Mouse (Mus musculus): ENCODE data around the gene Nenf. TPM values are rescaled to one million over a fixed set of nuclear protein-coding genes. Genes with fewer than 3 reads are reported as not detected.

The Nenf gene
- polyA plus RNA-seq, 1 experiment from 2014 or later: 138 TPM

GRCm38 (mm10) chr1:191275527-191275926, 42.5 kb downstream of the Nenf start:
- Histone ChIP-seq H3K4me3 (ENCODE audit: low read depth, low read length) (no peak overlapping the region), H3K27me3 (replicated peaks; ENCODE audit: control insufficient read depth, insufficient read depth, low read length) (no peaks in the 10 kb centered on the region), H3K36me3 (ENCODE audit: control insufficient read depth, insufficient read depth, low read length) (no peaks in the 10 kb centered on the region), H3K9ac (ENCODE audit: low read depth, low read length) (no peak overlapping the region), H3K27ac (replicated peaks; ENCODE audit: low read depth, low read length) (no peak overlapping the region), H3K4me2 (ENCODE audit: low read depth, low read length) (no peak overlapping the region; the same call in 1 of the 2 replicates), H3K4me1 (ENCODE audit: control insufficient read depth, insufficient read depth, low read length) (no peaks in the 10 kb centered on the region), H3K9me3 (ENCODE audit: control insufficient read depth, low read length) (no peaks in the 10 kb centered on the region)
- 3% methylated on average over 12 of the region's 12 CpGs for WGBS
- peak; percentile 53 for DNase-seq (ENCODE audit: low spot score)
- peak; percentile 69 for ATAC-seq (ENCODE audit: low read depth)

GRCm38 (mm10) chr1:191272660-191273059, 45.3 kb downstream of the Nenf start:
- Histone ChIP-seq H3K4me3 (ENCODE audit: low read depth, low read length) (no peak overlapping the region), H3K27me3 (replicated peaks; ENCODE audit: control insufficient read depth, insufficient read depth, low read length) (no peaks in the 10 kb centered on the region), H3K36me3 (ENCODE audit: control insufficient read depth, insufficient read depth, low read length) (no peaks in the 10 kb centered on the region), H3K9ac (ENCODE audit: low read depth, low read length) (no peak overlapping the region), H3K4me1 (ENCODE audit: control insufficient read depth, insufficient read depth, low read length) (0 out of 2 replicates have a peak, but pooled peaks cover 3% of the 10 kb centered on the region), H3K4me2 (ENCODE audit: low read depth, low read length) (no peak overlapping the region), H3K27ac (replicated peaks; ENCODE audit: low read depth, low read length) (no peak overlapping the region), H3K9me3 (ENCODE audit: control insufficient read depth, low read length) (no peaks in the 10 kb centered on the region)
- 78% methylated on average over 3 of the region's 3 CpGs for WGBS
- ATAC-seq (ENCODE audit: low read depth) (no peak), DNase-seq (ENCODE audit: low spot score) (no peak)

- no peak for ATAC-seq (ENCODE audit: low read depth)
- H3K9me3 ChIP-seq (ENCODE audit: control insufficient read depth, low read length): no peaks in the 10 kb centered on the region
- 0 out of 2 replicates have a peak, but pooled peaks cover 3% of the 10 kb centered on the region for H3K4me1 ChIP-seq (ENCODE audit: control insufficient read depth, insufficient read depth, low read length)
Observed at GRCm38 (mm10) chr1:191269648-191269952, 48.4 kb downstream of the Nenf start.

GRCm38 (mm10) chr1:191268797-191269647, 49.0 kb downstream of the Nenf start:
- Histone ChIP-seq H3K27ac (replicated peaks; ENCODE audit: low read depth, low read length) (no peak overlapping the region), H3K36me3 (ENCODE audit: control insufficient read depth, insufficient read depth, low read length) (no peaks in the 10 kb centered on the region), H3K4me3 (ENCODE audit: low read depth, low read length) (no peak overlapping the region), H3K4me1 (ENCODE audit: control insufficient read depth, insufficient read depth, low read length) (0 out of 2 replicates have a peak, but pooled peaks cover 3% of the 10 kb centered on the region), H3K4me2 (ENCODE audit: low read depth, low read length) (no peak overlapping the region), H3K9ac (ENCODE audit: low read depth, low read length) (no peak overlapping the region), H3K9me3 (ENCODE audit: control insufficient read depth, low read length) (no peaks in the 10 kb centered on the region), H3K27me3 (replicated peaks; ENCODE audit: control insufficient read depth, insufficient read depth, low read length) (no peaks in the 10 kb centered on the region)
- no peak for ATAC-seq (ENCODE audit: low read depth)
- DNase-seq (ENCODE audit: low spot score): no peak
- 79% methylated on average over 5 of the region's 5 CpGs for WGBS

More at GRCm38 (mm10) chr1:191269648-191269952, 48.4 kb downstream of the Nenf start:
- no peak overlapping the region for H3K4me3 ChIP-seq (ENCODE audit: low read depth, low read length)
- H3K27ac ChIP-seq (replicated peaks; ENCODE audit: low read depth, low read length): no peak overlapping the region
- 66% methylated on average over 8 of the region's 8 CpGs for WGBS
- no peak for DNase-seq (ENCODE audit: low spot score)
- no peak overlapping the region for H3K4me2 ChIP-seq (ENCODE audit: low read depth, low read length)
- no peaks in the 10 kb centered on the region for H3K36me3 ChIP-seq (ENCODE audit: control insufficient read depth, insufficient read depth, low read length)
- H3K9ac ChIP-seq (ENCODE audit: low read depth, low read length): no peak overlapping the region
- no peaks in the 10 kb centered on the region for H3K27me3 ChIP-seq (replicated peaks; ENCODE audit: control insufficient read depth, insufficient read depth, low read length)

- ATAC-seq (ENCODE audit: low read depth) (no peak), DNase-seq (ENCODE audit: low spot score) (no peak)
- H3K4me2 ChIP-seq (ENCODE audit: low read depth, low read length): no peak overlapping the region
- H3K27ac ChIP-seq (replicated peaks; ENCODE audit: low read depth, low read length): no peak overlapping the region
- no peaks in the 10 kb centered on the region for H3K9me3 ChIP-seq (ENCODE audit: control insufficient read depth, low read length)
- no peak overlapping the region for H3K4me3 ChIP-seq (ENCODE audit: low read depth, low read length)
- no peaks in the 10 kb centered on the region for H3K36me3 ChIP-seq (ENCODE audit: control insufficient read depth, insufficient read depth, low read length)
- no peaks in the 10 kb centered on the region for H3K27me3 ChIP-seq (replicated peaks; ENCODE audit: control insufficient read depth, insufficient read depth, low read length)
- 27% methylated on average over 5 of the region's 5 CpGs for WGBS
- H3K9ac ChIP-seq (ENCODE audit: low read depth, low read length): no peak overlapping the region
- H3K4me1 ChIP-seq (ENCODE audit: control insufficient read depth, insufficient read depth, low read length): 0 out of 2 replicates have a peak, but pooled peaks cover 3% of the 10 kb centered on the region
Observed at GRCm38 (mm10) chr1:191267856-191268255, 50.1 kb downstream of the Nenf start.

GRCm38 (mm10) chr1:191267162-191267561, 50.8 kb downstream of the Nenf start:
- DNase-seq (ENCODE audit: low spot score) (no peak), ATAC-seq (ENCODE audit: low read depth) (no peak)
- 0 out of 2 replicates have a peak, but pooled peaks cover 3% of the 10 kb centered on the region for H3K4me1 ChIP-seq (ENCODE audit: control insufficient read depth, insufficient read depth, low read length)
- H3K9ac ChIP-seq (ENCODE audit: low read depth, low read length): no peak overlapping the region
- no peak overlapping the region for H3K4me2 ChIP-seq (ENCODE audit: low read depth, low read length)
- no peaks in the 10 kb centered on the region for H3K27me3 ChIP-seq (replicated peaks; ENCODE audit: control insufficient read depth, insufficient read depth, low read length)
- no peak overlapping the region for H3K4me3 ChIP-seq (ENCODE audit: low read depth, low read length)
- H3K27ac ChIP-seq (replicated peaks; ENCODE audit: low read depth, low read length): no peak overlapping the region
- no peaks in the 10 kb centered on the region for H3K36me3 ChIP-seq (ENCODE audit: control insufficient read depth, insufficient read depth, low read length)
- H3K9me3 ChIP-seq (ENCODE audit: control insufficient read depth, low read length): no peaks in the 10 kb centered on the region
- 72% methylated on average over 5 of the region's 5 CpGs for WGBS

- WGBS: 82% methylated on average over 5 of the region's 5 CpGs
- H3K9me3 ChIP-seq (ENCODE audit: control insufficient read depth, low read length): no peaks in the 10 kb centered on the region
- ATAC-seq (ENCODE audit: low read depth): no peak
- no peak overlapping the region for H3K4me2 ChIP-seq (ENCODE audit: low read depth, low read length)
- no peak overlapping the region for H3K4me3 ChIP-seq (ENCODE audit: low read depth, low read length)
- no peak for DNase-seq (ENCODE audit: low spot score)
- H3K27me3 ChIP-seq (replicated peaks; ENCODE audit: control insufficient read depth, insufficient read depth, low read length): no peaks in the 10 kb centered on the region
- H3K27ac ChIP-seq (replicated peaks; ENCODE audit: low read depth, low read length): no peak overlapping the region
- no peak overlapping the region for H3K9ac ChIP-seq (ENCODE audit: low read depth, low read length)
- H3K4me1 ChIP-seq (ENCODE audit: control insufficient read depth, insufficient read depth, low read length): 0 out of 2 replicates have a peak, but pooled peaks cover 3% of the 10 kb centered on the region
- no peaks in the 10 kb centered on the region for H3K36me3 ChIP-seq (ENCODE audit: control insufficient read depth, insufficient read depth, low read length)
Observed at GRCm38 (mm10) chr1:191263471-191263870, 54.5 kb downstream of the Nenf start.

- H3K27me3 ChIP-seq (replicated peaks; ENCODE audit: control insufficient read depth, insufficient read depth, low read length): no peaks in the 10 kb centered on the region
- H3K27ac ChIP-seq (replicated peaks; ENCODE audit: low read depth, low read length): no peak overlapping the region
- no peaks in the 10 kb centered on the region for H3K36me3 ChIP-seq (ENCODE audit: control insufficient read depth, insufficient read depth, low read length)
- ATAC-seq (ENCODE audit: low read depth) (no peak), DNase-seq (ENCODE audit: low spot score) (no peak)
- no peaks in the 10 kb centered on the region for H3K9me3 ChIP-seq (ENCODE audit: control insufficient read depth, low read length)
- no peaks in the 10 kb centered on the region for H3K4me1 ChIP-seq (ENCODE audit: control insufficient read depth, insufficient read depth, low read length)
- no peak overlapping the region for H3K9ac ChIP-seq (ENCODE audit: low read depth, low read length)
- H3K4me3 ChIP-seq (ENCODE audit: low read depth, low read length): no peak overlapping the region
- WGBS: 9% methylated on average over 6 of the region's 6 CpGs
- H3K4me2 ChIP-seq (ENCODE audit: low read depth, low read length): no peak overlapping the region
Observed at GRCm38 (mm10) chr1:191261861-191262260, 56.1 kb downstream of the Nenf start.

- Histone ChIP-seq H3K9ac (ENCODE audit: low read depth, low read length) (no peak overlapping the region), H3K4me1 (ENCODE audit: control insufficient read depth, insufficient read depth, low read length) (no peaks in the 10 kb centered on the region), H3K36me3 (ENCODE audit: control insufficient read depth, insufficient read depth, low read length) (no peaks in the 10 kb centered on the region), H3K4me2 (ENCODE audit: low read depth, low read length) (no peak overlapping the region), H3K9me3 (ENCODE audit: control insufficient read depth, low read length) (no peaks in the 10 kb centered on the region), H3K27me3 (replicated peaks; ENCODE audit: control insufficient read depth, insufficient read depth, low read length) (no peaks in the 10 kb centered on the region), H3K27ac (replicated peaks; ENCODE audit: low read depth, low read length) (no peak overlapping the region), H3K4me3 (ENCODE audit: low read depth, low read length) (no peak overlapping the region)
- ATAC-seq (ENCODE audit: low read depth) (no peak), DNase-seq (ENCODE audit: low spot score) (no peak)
- 66% methylated on average over 5 of the region's 5 CpGs for WGBS
Observed at GRCm38 (mm10) chr1:191259661-191260060, 58.3 kb downstream of the Nenf start.

Measured in embryonic facial prominence, embryonic 14.5 days (tissue).